Mouse (Mus musculus) brain, embryonic 14.5 days (tissue): Measurements from ENCODE around the gene Hsdl1.

Source experiments
- CTCF ChIP-seq: fragments of 200-500 bp; IDR thresholded peaks from 2 replicates; pipeline ENCODE4 v1.5.1; 2012; ENCODE audit warnings: inconsistent platforms, mild to moderate bottlenecking, moderate library complexity, borderline replicate concordance; ENCODE audit not compliant: insufficient read depth, insufficient read length; ENCODE audit errors: extremely low read depth
- POLR2A ChIP-seq: fragments of 200-500 bp; IDR thresholded peaks from 2 replicates; pipeline ENCODE4 v1.6.1; 2012; ENCODE audit warnings: mild to moderate bottlenecking, inconsistent platforms, borderline replicate concordance; ENCODE audit not compliant: poor library complexity, insufficient read depth, insufficient read length, severe bottlenecking; ENCODE audit errors: extremely low read depth

GRCm38 (mm10) chr8:119588321-119588720 lies 13.3 kb upstream of the Hsdl1 start:
- no peak for TF ChIP-seq POLR2A
- no peak for TF ChIP-seq CTCF
